Mouse (Mus musculus) kidney, postnatal 10 days (tissue): ENCODE results near the gene Rasl2-9.
"Not testable (repeated sequence)": the region's sequence is repeated elsewhere in the genome, so short reads cannot be mapped to it uniquely, and the experiment has no call there.

ENCODE experiments used
- DNase-seq: peaks from one replicate; pipeline ENCODE4 v3.0.0; 2021; ENCODE audit warnings: mixed read lengths

Rasl2-9 gene

GRCm38 (mm10) chr7:5080010-5080751, 45.6 kb downstream of the Rasl2-9 start, which contains the start of gene Epn1:
Epn1 (plus strand) TSS chr7:5080235.
- DNase-seq, result peak; percentile 99

GRCm38 (mm10) chr7:5079365-5080009, 46.3 kb downstream of the Rasl2-9 start:
- not testable (repeated sequence) for DNase-seq

- no peak for DNase-seq
These were observed 48.8 kb downstream of the Rasl2-9 start for GRCm38 (mm10) chr7:5076931-5077330.

GRCm38 (mm10) chr7:5074984-5075383, 50.8 kb downstream of the Rasl2-9 start:
- no peak for DNase-seq
